Mouse (Mus musculus) heart, adult 2 months (tissue): ENCODE data around the gene B830017H08Rik.

Source experiments
- CTCF ChIP-seq: fragments of 200-600 bp; IDR thresholded peaks from 2 replicates; pipeline ENCODE4 v1.8.1; 2022; ENCODE audit warnings: antibody characterized with exemption, mild to moderate bottlenecking, moderate library complexity
- POLR2A ChIP-seq: fragments of 200-500 bp; IDR thresholded peaks from 2 replicates; pipeline ENCODE4 v1.6.1; 2011; ENCODE audit warnings: mild to moderate bottlenecking, low read depth, low read length, control low read depth; ENCODE audit not compliant: insufficient read depth

DNA sequence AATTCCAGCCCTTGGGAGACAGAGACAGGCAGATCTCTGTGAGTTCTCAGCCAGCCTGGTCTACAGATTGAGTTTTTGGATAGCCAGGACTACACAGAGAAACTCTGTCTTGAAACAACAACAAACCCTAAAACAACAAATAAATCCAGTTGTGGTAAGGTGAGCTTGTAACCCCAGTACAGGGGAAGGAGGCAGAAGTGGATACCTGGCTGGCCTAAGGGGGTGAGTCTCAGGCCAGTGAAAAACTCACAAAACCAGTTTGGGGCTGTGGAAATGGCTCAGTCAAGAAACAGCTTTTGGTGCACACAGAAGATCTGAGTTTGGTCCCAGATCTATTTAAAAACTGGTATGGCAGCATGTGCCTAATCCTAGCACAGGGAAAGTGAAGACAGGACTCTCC is 49.3 kb downstream of the B830017H08Rik start:
- TF ChIP-seq POLR2A, result no peak
- TF ChIP-seq CTCF, result no peak
